Mouse (Mus musculus) E14TG2a.4 (cell line): ENCODE measurements around the gene Pold2.

Source experiments
- CTCF ChIP-seq: conservative IDR thresholded peaks from 2 replicates; pipeline ENCODE4 v1.5.1; 2014; ENCODE audit warnings: low read length
- NANOG ChIP-seq: IDR thresholded peaks from 2 replicates; pipeline ENCODE4 v1.6.1; 2014; ENCODE audit warnings: borderline replicate concordance, low read length, mixed read lengths
- POU5F1 ChIP-seq: IDR thresholded peaks from 2 replicates; pipeline ENCODE4 v1.6.1; 2014; ENCODE audit warnings: low read length, borderline replicate concordance

GRCm38 (mm10) chr11:5908642-5909041, 30.6 kb upstream of the Pold2 start:
- TF ChIP-seq CTCF (no peak), NANOG (no peak), POU5F1 (no peak)
